ENCODE assay signal across 8 mouse cellular contexts in genomic region chr17:80391423-80392403, GRCm38 (mm10). TPM values are rescaled to one million over a fixed set of nuclear protein-coding genes. Genes with fewer than 3 reads are reported as not detected.
A peak's percentile ranks its signal among the peaks of the same experiment; 100 is the strongest.
DNase-seq lines count a peak whose midpoint lies in the region; ATAC-seq lines count a peak whose summit lies in the region.
"Had no signal": no experiment of that assay in that cellular context is flagged by ENCODE, and none has a peak within 500 bp of the region (broad histone marks: within the 10 kb centered on the region; RNA-seq: fewer than 3 reads in every experiment).

No protein-coding gene starts in this region.

- H3K4me2 ChIP-seq in hindbrain, embryonic 13.5 days = peak overlapping the region; percentile 67

- no peak overlapping the region for H3K27ac ChIP-seq in hindbrain, embryonic 13.5 days

- H3K4me3 ChIP-seq in hindbrain, embryonic 13.5 days = peak overlapping the region; percentile 50

- ATAC-seq in frontal cortex, adult (ENCODE audit: low TSS enrichment) = peak; percentile 85
- ATAC-seq in hindbrain, embryonic 13.5 days (ENCODE audit: low FRiP score) = peak; percentile 92
- ATAC-seq in megakaryocyte progenitor cell, adult 5-6 weeks (replicated peaks; ENCODE audit: poor library complexity) = peak; percentile 99

- no peaks in the 10 kb centered on the region for H3K9me3 ChIP-seq in hindbrain, embryonic 13.5 days

- peaks cover 7% of the 10 kb centered on the region for H3K4me1 ChIP-seq in hindbrain, embryonic 13.5 days (replicated peaks)

- H3K36me3 ChIP-seq in hindbrain, embryonic 13.5 days = no peaks in the 10 kb centered on the region

- DNase-seq in Muller cell, postnatal 12 days (ENCODE audit: inconsistent ontology term) = peak; percentile 74
- DNase-seq in c-Kit-positive CD71-negative TER-119-negative erythroid progenitor cells, embryonic 14.5 days (ENCODE audit: low read depth) = peak; percentile 51
- peak; percentile 14 to 27 for DNase-seq in layer of hippocampus, postnatal 36 days
- DNase-seq in right cerebral cortex, postnatal 4 days = peak; percentile 37

- H3K9ac ChIP-seq in hindbrain, embryonic 13.5 days = peak overlapping the region; percentile 66

- no peaks in the 10 kb centered on the region for H3K27me3 ChIP-seq in hindbrain, embryonic 13.5 days

- WGBS in hindbrain, embryonic 13.5 days = 14% methylated on average over 17 of the region's 17 CpGs

RNA-seq across cellular contexts. Expression of gene Gm10190, which starts 18.4 kb away (rescaled TPM):
- polyA plus RNA-seq in hindbrain, embryonic 13.5 days (2015; fragmentation: Nextera tagmentation; extraction: Ambion mirVana) = 2.3 and 3.4 TPM in 2 replicates
- 1 to 10 TPM; 2.1 to 4.2 TPM for total RNA-seq in layer of hippocampus, postnatal 36 days (2021)
- total RNA-seq in megakaryocyte progenitor cell, adult 5-6 weeks (2015) = not detected in 2 replicates
- total RNA-seq in megakaryocyte progenitor cell, adult 5-6 weeks (2017) = not detected in 2 replicates
- total RNA-seq: left cerebral cortex, adult 18-20 months had no signal

Comparison
In these comparisons a context has a peak if more than half of its experiments do, and no peak if none do; other contexts are left out.
1. DNase-seq: peak in every context shown above with its lines; median percentile 74 in Muller cell, postnatal 12 days; 51 in c-Kit-positive CD71-negative TER-119-negative erythroid progenitor cells, embryonic 14.5 days; 37 in right cerebral cortex, postnatal 4 days; 20 in layer of hippocampus, postnatal 36 days.